Mouse (Mus musculus) liver, embryonic 14.5 days (tissue): ENCODE measurements at regions not wholly inside any gene's neighbourhood (a gene's known extent, or its start where the extent isn't known, plus 50 kb on each side); places are given as distances from the start of the nearest gene placed in this dataset.

Source experiments
- CTCF ChIP-seq: IDR thresholded peaks from 2 replicates; pipeline ENCODE4 v1.5.1; 2016; ENCODE audit warnings: antibody characterized with exemption, low read depth, control low read depth
- EP300 ChIP-seq: IDR thresholded peaks from 2 replicates; pipeline ENCODE4 v1.6.1; 2016; ENCODE audit warnings: antibody characterized with exemption, low read depth

- no peak for TF ChIP-seq CTCF
- no peak for TF ChIP-seq EP300
Observed at GRCm38 (mm10) chr10:92163071-92163504, 559.1 kb downstream of the Nedd1 start.
